Mouse (Mus musculus) G1E (cell line): ENCODE results near the gene Fam131c. TPM values are rescaled to one million over a fixed set of nuclear protein-coding genes. Genes with fewer than 3 reads are reported as not detected.

Experiments used
- ATAC-seq: 2 replicates; pipeline ENCODE4 v1.8.0; 2016; ENCODE audit warnings: mild to moderate bottlenecking; ENCODE audit not compliant: insufficient number of reproducible peaks, poor library complexity, low FRiP score, severe bottlenecking; ENCODE audit errors: extremely low read depth
- DNase-seq: peaks from one replicate; pipeline ENCODE4 v3.0.0; 2012; ENCODE audit warnings: low spot score
- H3K27me3 ChIP-seq: 2 replicates; pipeline ENCODE4 v1.6.1; 2012; ENCODE audit warnings: mild to moderate bottlenecking, low read length, inconsistent platforms; ENCODE audit not compliant: insufficient read depth
- H3K36me3 ChIP-seq: replicated peaks from 2 replicates; pipeline ENCODE3; 2012; ENCODE audit warnings: mild to moderate bottlenecking, inconsistent platforms
- H3K4me1 ChIP-seq: 2 replicates; pipeline ENCODE4 v1.6.1; 2012; ENCODE audit warnings: low read depth, low read length, inconsistent platforms, mixed read lengths; ENCODE audit not compliant: insufficient read depth
- H3K4me3 ChIP-seq: 2 replicates; pipeline ENCODE4 v1.5.1; 2012; ENCODE audit warnings: low read depth, mild to moderate bottlenecking, inconsistent platforms, low read length, moderate library complexity, mixed read lengths
- H3K9me3 ChIP-seq: replicated peaks from 2 replicates; pipeline ENCODE4 v1.6.1; 2012; ENCODE audit warnings: inconsistent platforms
- CTCF ChIP-seq: IDR thresholded peaks from 2 replicates; pipeline ENCODE4 v1.5.1; 2012; ENCODE audit warnings: low read depth, low read length, inconsistent platforms, mixed read lengths
- GATA1 ChIP-seq: IDR thresholded peaks from 2 replicates; pipeline ENCODE4 v1.6.1; 2012; ENCODE audit warnings: borderline replicate concordance, low read length, inconsistent platforms, mixed read lengths
- GATA2 ChIP-seq: IDR thresholded peaks from 2 replicates; pipeline ENCODE4 v1.6.1; 2012; ENCODE audit warnings: low read depth, low read length, inconsistent platforms, borderline replicate concordance
- POLR2AphosphoS5 ChIP-seq: IDR thresholded peaks from 2 replicates; pipeline ENCODE4 v1.6.1; 2012; ENCODE audit warnings: low read depth, low read length, inconsistent platforms; ENCODE audit not compliant: insufficient replicate concordance
- TAL1 ChIP-seq: conservative IDR thresholded peaks from 2 replicates; pipeline ENCODE4 v1.6.1; 2012; ENCODE audit warnings: low read depth, low read length, inconsistent platforms, mixed read lengths
- polyA plus RNA-seq: library from polyadenylated mRNA; stranded (reverse); fragments of >175 nt; gene quantifications from 2 replicates; pipeline ENCODE4 v1.2.3, GENCODE M21; 2012
- total RNA-seq, 2 experiments: library from RNA; stranded (forward) in 1 of 2; stranded (reverse) in 1 of 2; fragments of 200-1000 nt in 1 of 2; fragments of >200 nt in 1 of 2; fragmentation: Nextera tagmentation in 1 of 2; gene quantifications; 2 replicates each; pipeline ENCODE4 v1.2.3; 2014 to 2017

The Fam131c gene
- total and polyA plus RNA-seq, 3 experiments, result not detected

DNA sequence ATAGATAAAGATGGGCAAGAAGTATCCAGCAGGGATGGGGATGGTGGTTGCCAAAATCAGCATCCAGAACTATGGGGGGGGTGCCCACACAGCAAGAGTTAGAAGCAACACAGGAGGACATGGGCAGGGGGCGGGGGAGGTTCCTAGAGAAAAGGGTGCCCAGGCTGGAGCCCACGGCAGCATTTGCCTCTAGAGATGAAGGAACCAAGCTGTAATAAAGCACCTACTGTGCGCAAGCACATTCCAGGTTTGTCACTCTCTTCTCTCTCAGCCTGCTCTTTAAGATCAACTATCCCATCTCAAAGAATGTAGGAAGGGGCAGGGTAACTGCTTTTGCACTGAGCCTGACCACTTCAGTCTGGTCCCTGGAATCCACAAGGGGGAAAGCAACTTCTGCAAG is 40.6 kb downstream of the Fam131c start:
- no peak overlapping the region for H3K4me3 ChIP-seq
- H3K9me3 ChIP-seq, result no peaks in the 10 kb centered on the region
- H3K4me1 ChIP-seq, result peaks cover 8% of the 10 kb centered on the region
- DNase-seq (no peak), ATAC-seq (no peak)
- TF ChIP-seq GATA2, result no peak
- H3K27me3 ChIP-seq, result peaks cover 26% of the 10 kb centered on the region
- no peaks in the 10 kb centered on the region for H3K36me3 ChIP-seq

DNA sequence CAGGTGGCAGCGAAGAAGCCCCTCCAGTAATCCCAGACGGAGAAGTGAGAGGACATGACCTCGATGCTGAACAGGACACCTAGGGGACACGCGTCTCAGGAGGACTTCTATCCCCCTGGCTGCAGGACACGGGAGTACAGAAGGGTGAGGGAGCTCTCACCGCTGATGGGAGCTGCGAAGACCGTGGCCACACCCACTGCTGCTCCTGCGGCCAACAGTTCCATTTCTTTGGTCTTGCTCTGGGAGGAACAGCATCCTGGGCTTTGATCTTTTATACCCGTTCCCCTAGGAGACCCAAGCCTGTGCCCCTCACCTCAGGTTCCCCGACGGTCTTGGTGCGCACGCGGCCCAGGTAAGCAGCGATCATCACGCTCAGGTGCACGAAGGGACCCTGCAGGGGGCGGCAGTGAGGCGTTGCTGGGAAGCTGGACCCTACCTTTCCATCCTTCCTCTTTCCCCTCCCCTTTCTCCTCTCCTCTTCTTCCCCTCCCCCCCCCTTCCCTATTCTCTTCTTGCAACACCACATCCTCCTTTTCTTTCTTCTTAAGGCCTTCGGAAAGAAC is 43.5 kb downstream of the Fam131c start:
- peaks cover 3% of the 10 kb centered on the region; the same call in 1 of the 2 replicates for H3K4me1 ChIP-seq
- DNase-seq (no peak), ATAC-seq (no peak)
- H3K27me3 ChIP-seq, result peaks cover 25% of the 10 kb centered on the region
- H3K4me3 ChIP-seq, result no peak overlapping the region
- no peaks in the 10 kb centered on the region for H3K36me3 ChIP-seq
- no peaks in the 10 kb centered on the region for H3K9me3 ChIP-seq
- TF ChIP-seq GATA2, result no peak
- TF ChIP-seq GATA1, result no peak
- no peak for TF ChIP-seq TAL1
- TF ChIP-seq POLR2AphosphoS5, result no peak
- no peak for TF ChIP-seq CTCF

DNA sequence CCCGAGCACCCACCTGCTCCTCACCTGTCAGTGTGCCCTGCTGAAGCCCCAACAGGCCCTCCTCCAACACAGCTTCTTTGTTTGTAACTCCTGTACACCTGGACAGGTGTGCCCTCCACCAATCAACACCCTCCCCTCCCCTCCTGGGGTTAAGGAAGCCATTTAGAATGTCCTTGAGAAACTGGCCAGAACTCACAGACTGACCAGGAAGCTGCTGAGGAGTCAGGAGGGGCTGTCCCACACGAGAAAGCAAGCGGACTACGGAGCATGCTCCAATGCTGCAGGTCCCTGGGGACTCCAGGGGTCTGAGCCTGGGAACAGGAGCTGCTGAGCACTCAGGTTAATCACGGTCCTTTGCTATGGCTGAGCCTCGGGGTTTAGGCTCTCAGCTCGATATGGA is 47.9 kb downstream of the Fam131c start, which contains the start of gene Clcnkb:
Gene Clcnkb, minus strand, starts transcription at position 91 of the 400 bp plus-strand sequence.
- H3K4me3 ChIP-seq, result no peak within 1 kb of the TSS
- H3K4me1 ChIP-seq, result 0 out of 2 replicates have a peak, but pooled peaks cover 3% of the 10 kb centered on the region
- DNase-seq (no peak), ATAC-seq (no peak)
- peaks cover 30% of the 10 kb centered on the region for H3K27me3 ChIP-seq
- no peaks in the 10 kb centered on the region for H3K9me3 ChIP-seq
- TF ChIP-seq GATA1, result no peak
- TF ChIP-seq POLR2AphosphoS5, result no peak
- no peak for TF ChIP-seq CTCF
- no peak for TF ChIP-seq TAL1
- TF ChIP-seq GATA2, result no peak
- no peaks in the 10 kb centered on the region for H3K36me3 ChIP-seq

DNA sequence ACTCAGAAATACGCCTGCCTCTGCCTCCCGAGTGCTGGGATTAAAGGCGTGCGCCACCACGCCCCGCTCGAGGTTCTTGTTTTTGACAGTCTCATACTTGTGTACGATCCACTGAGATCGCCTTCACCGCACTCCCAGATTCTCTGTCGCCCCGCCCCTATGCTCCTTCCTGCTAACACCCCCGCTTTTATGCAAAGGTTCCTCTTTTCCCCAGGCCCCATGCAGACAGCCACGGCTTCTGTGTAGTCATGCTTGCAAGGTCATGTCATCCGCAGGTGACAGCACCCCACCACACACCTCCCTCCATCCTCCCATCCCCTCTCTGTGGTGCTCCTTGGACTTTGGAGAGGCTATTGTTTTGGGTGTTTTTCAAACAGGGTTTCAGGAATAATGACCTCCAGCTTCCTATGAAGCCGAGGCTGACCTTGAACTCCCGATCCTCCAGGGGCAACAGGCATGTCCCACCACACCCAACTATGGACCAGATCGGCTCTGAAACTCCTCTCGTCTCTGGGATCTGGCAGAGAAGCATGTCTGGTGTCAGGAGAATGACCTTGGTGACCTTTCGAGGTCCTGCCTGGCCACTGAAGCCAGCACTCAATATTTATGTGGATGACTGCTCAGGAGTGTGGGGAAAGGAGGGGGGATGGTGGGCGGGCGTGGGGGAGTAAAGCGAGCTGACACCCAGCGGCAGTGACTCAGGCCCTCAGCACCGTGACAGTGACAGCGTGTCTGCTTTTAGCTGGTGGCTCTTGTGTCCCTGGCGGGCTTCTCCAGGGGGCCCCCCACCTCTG is 51.6 kb downstream of the Fam131c start:
- ATAC-seq, result no peak
- Histone ChIP-seq H3K36me3 (no peaks in the 10 kb centered on the region), H3K4me1 (no peaks in the 10 kb centered on the region), H3K27me3 (peaks cover 41% of the 10 kb centered on the region; the same call in 1 of the 2 replicates), H3K9me3 (no peaks in the 10 kb centered on the region), H3K4me3 (no peak overlapping the region)
- TF ChIP-seq GATA2 (no peak), CTCF (no peak), GATA1 (no peak), TAL1 (no peak), POLR2AphosphoS5 (no peak)
- no peak for DNase-seq

DNA sequence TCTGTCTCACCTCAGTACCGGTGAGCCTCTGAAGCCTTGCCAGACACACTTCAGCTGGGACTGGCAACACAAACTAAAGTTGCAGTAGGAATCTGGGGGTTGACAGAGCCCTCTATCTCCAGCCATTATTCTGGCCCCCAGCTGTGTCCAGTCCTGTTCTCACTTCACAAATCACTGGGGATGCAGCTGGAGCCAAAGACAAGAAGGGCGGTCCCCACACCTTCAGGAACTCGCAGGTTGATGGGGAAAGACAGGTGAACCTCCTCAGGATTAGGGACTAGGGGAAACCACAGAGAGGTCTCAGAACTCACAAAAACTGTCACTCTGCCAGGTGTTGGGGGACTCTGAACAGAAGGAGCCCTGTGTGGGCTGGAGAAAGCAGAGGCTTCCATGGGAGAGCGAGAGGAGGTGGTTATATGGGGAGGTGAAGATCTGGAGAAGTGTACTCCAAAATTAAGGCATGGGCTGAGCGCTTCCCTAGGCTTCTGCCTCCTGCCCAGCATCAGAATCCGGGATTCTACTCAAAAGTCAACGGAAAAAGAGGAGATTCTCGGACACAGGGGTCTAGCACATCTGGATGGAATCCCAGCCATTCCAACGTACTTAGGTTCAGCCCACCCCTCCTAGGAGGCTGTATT is 52.3 kb downstream of the Fam131c start, which contains the start of gene Hspb7:
Gene Hspb7, plus strand, starts transcription at position 588 of the 638 bp plus-strand sequence.
- TF ChIP-seq GATA1 (no peak), POLR2AphosphoS5 (no peak), CTCF (no peak), GATA2 (no peak), TAL1 (no peak)
- ATAC-seq (no peak), DNase-seq (no peak)
- Histone ChIP-seq H3K9me3 (no peaks in the 10 kb centered on the region), H3K36me3 (no peaks in the 10 kb centered on the region), H3K27me3 (peaks cover 41% of the 10 kb centered on the region; the same call in 1 of the 2 replicates), H3K4me1 (no peaks in the 10 kb centered on the region), H3K4me3 (no peak within 1 kb of the TSS)

DNA sequence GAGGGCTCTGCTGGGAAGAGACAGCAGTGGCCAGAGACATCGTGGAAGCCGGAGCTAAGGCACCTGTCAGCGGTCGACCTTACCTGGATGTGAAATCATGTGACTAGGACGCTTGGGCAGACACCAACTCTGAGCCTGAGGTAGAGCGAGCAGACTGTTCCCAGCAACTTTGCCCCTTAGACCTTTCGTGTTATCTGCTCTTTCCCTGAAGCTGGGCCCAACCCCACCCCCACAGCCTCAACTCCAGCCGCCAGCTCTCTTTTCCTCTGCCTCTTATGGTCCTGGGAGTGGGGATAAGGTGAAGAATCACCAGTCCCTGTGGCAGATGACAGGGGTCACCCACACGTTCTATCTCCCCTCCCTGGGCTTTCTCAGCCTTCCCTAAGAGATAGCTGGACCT is 52.9 kb downstream of the Fam131c start:
- Histone ChIP-seq H3K9me3 (no peaks in the 10 kb centered on the region), H3K36me3 (no peaks in the 10 kb centered on the region), H3K4me1 (no peaks in the 10 kb centered on the region), H3K27me3 (peaks cover 39% of the 10 kb centered on the region; the same call in 1 of the 2 replicates), H3K4me3 (no peak overlapping the region)
- TF ChIP-seq TAL1, result no peak
- TF ChIP-seq CTCF, result no peak
- TF ChIP-seq GATA2, result no peak
- TF ChIP-seq POLR2AphosphoS5, result no peak
- TF ChIP-seq GATA1, result no peak
- ATAC-seq (no peak), DNase-seq (no peak)
